ENCODE assay signal across 8 mouse cellular contexts in the genomic region with DNA sequence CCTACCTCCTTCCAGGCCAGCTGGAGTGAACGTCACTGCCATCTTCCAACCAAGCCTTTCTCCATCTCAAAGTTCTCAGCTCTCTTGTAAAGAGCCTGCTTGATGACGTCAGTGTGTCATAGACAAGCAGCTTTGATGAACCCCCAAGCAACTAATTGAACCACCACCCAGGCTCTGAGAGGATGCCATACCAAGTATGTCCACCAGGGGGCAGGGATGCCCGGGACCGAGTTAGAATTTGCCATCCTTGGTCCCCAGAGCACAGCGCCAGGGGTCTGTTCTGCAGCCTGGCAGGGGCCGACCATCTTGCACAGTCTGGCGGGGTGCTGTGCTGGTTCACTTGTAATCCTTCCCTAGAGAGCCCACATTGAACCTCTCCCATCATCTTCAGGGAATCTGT. TPM values are rescaled to one million over a fixed set of nuclear protein-coding genes. Genes with fewer than 3 reads are reported as not detected.
A peak's percentile ranks its signal among the peaks of the same experiment; 100 is the strongest.
DNase-seq lines count a peak whose midpoint lies in the region; ATAC-seq and TF ChIP-seq lines count a peak whose summit lies in the region.

No protein-coding gene starts in this region.

- TF ChIP-seq CTCF in intestine, postnatal 0 days (IDR thresholded peaks at IDR 0.05; ENCODE audit: low read depth): peak; percentile 93

- H3K27ac ChIP-seq in intestine, postnatal 0 days (ENCODE audit: low read depth, low read length): no peak overlapping the region
- H3K27ac ChIP-seq in intestine, embryonic 15.5 days: no peak overlapping the region
- H3K27ac ChIP-seq in midbrain, embryonic 13.5 days: no peak overlapping the region

- ATAC-seq in intestine, postnatal 0 days: 0 out of 2 replicates have a peak, but pooled peaks have one; percentile 7
- ATAC-seq in intestine, embryonic 15.5 days: no peak
- ATAC-seq in midbrain, embryonic 13.5 days: peak; percentile 58; the same call in 1 of the 2 replicates

- H3K9me3 ChIP-seq in intestine, postnatal 0 days (ENCODE audit: control insufficient read depth): no peaks in the 10 kb centered on the region
- H3K9me3 ChIP-seq in intestine, embryonic 15.5 days: no peaks in the 10 kb centered on the region
- no peaks in the 10 kb centered on the region for H3K9me3 ChIP-seq in midbrain, embryonic 13.5 days

- DNase-seq in R1 (ENCODE audit: low read depth, low spot score): peak; percentile 86
- DNase-seq in cerebellum, postnatal 25 days: peak; percentile 75 to 83
- peak; percentile 78 for DNase-seq in gastrocnemius, postnatal 10 days
- DNase-seq in left cerebral cortex, postnatal 14 days (ENCODE audit: low spot score in 2 of 2): peak; percentile 78 to 83
- DNase-seq in splenic B cell, adult 2 months (ENCODE audit: low read depth, low spot score): peak; percentile 78

- no peak overlapping the region for H3K9ac ChIP-seq in intestine, postnatal 0 days (ENCODE audit: low read depth, low read length)
- H3K9ac ChIP-seq in intestine, embryonic 15.5 days: no peak overlapping the region
- H3K9ac ChIP-seq in midbrain, embryonic 13.5 days (replicated peaks): no peak overlapping the region

- no peaks in the 10 kb centered on the region for H3K4me1 ChIP-seq in intestine, postnatal 0 days (replicated peaks; ENCODE audit: control insufficient read depth, insufficient read depth, low read length)
- H3K4me1 ChIP-seq in intestine, embryonic 15.5 days (replicated peaks): peaks cover 18% of the 10 kb centered on the region
- peaks cover 19% of the 10 kb centered on the region for H3K4me1 ChIP-seq in midbrain, embryonic 13.5 days (replicated peaks)

- intact Hi-C loops in left cerebral cortex, postnatal 14 days (cut with DNase I): loop anchor here (10.0 kb wide), 1 partner anchor 333 kb away; no protein-coding TSS in a partner anchor

- H3K4me2 ChIP-seq in intestine, postnatal 0 days (replicated peaks; ENCODE audit: low read depth): no peak overlapping the region
- no peak overlapping the region for H3K4me2 ChIP-seq in intestine, embryonic 15.5 days (replicated peaks)
- no peak overlapping the region for H3K4me2 ChIP-seq in midbrain, embryonic 13.5 days (replicated peaks)

- no peaks in the 10 kb centered on the region for H3K36me3 ChIP-seq in intestine, postnatal 0 days (ENCODE audit: control insufficient read depth, insufficient read depth)
- H3K36me3 ChIP-seq in intestine, embryonic 15.5 days: no peaks in the 10 kb centered on the region
- H3K36me3 ChIP-seq in midbrain, embryonic 13.5 days: no peaks in the 10 kb centered on the region
- H3K36me3 ChIP-seq in splenic B cell, adult 2 months (ENCODE audit: control insufficient read depth, insufficient read depth, low read length, poor library complexity, severe bottlenecking): no peaks in the 10 kb centered on the region

- no peak overlapping the region for H3K4me3 ChIP-seq in intestine, postnatal 0 days (ENCODE audit: low read depth, low read length)
- no peak overlapping the region for H3K4me3 ChIP-seq in intestine, embryonic 15.5 days (replicated peaks)
- H3K4me3 ChIP-seq in midbrain, embryonic 13.5 days (replicated peaks): no peak overlapping the region

- H3K27me3 ChIP-seq in intestine, postnatal 0 days (replicated peaks; ENCODE audit: control insufficient read depth, insufficient read depth, low read length): no peaks in the 10 kb centered on the region
- H3K27me3 ChIP-seq in intestine, embryonic 15.5 days (replicated peaks): no peaks in the 10 kb centered on the region
- no peaks in the 10 kb centered on the region for H3K27me3 ChIP-seq in midbrain, embryonic 13.5 days
- no peaks in the 10 kb centered on the region for H3K27me3 ChIP-seq in splenic B cell, adult 2 months (ENCODE audit: control insufficient read depth, insufficient read depth, low read length, poor library complexity, severe bottlenecking)

- WGBS in intestine, postnatal 0 days: 17% methylated on average over 7 of the region's 7 CpGs
- 13% methylated on average over 7 of the region's 7 CpGs for WGBS in intestine, embryonic 15.5 days
- WGBS in midbrain, embryonic 13.5 days: 5% methylated on average over 7 of the region's 7 CpGs

RNA-seq across cellular contexts. Expression of a gene that starts 31.1 kb away (rescaled TPM):
- polyA plus RNA-seq in intestine, postnatal 0 days (2015; fragmentation: Nextera tagmentation; extraction: Ambion mirVana): 13.8 and 17.3 TPM in 2 replicates
- polyA plus RNA-seq in intestine, embryonic 15.5 days (2015; fragmentation: Nextera tagmentation; extraction: Ambion mirVana): 16.9 and 17.4 TPM in 2 replicates
- under 1 TPM; 0.85 to 0.93 TPM for total RNA-seq in gastrocnemius, postnatal 10 days (2021)
- 1 to 10 TPM; 4.9 to 5.4 TPM for total RNA-seq in left cerebral cortex, postnatal 14 days (2021)
- 7.0 and 7.9 TPM in 2 replicates for polyA plus RNA-seq in midbrain, embryonic 13.5 days (2015; fragmentation: Nextera tagmentation; extraction: Ambion mirVana)
